Mouse (Mus musculus) T-cell, adult 2 months (primary cell): ENCODE measurements around the gene Myl12a.
A peak's percentile ranks its signal among the peaks of the same experiment; 100 is the strongest.

Experiments
- DNase-seq: peaks from one replicate; pipeline ENCODE4 v3.0.0; 2022; ENCODE audit warnings: low spot score

Gene Myl12a

DNA sequence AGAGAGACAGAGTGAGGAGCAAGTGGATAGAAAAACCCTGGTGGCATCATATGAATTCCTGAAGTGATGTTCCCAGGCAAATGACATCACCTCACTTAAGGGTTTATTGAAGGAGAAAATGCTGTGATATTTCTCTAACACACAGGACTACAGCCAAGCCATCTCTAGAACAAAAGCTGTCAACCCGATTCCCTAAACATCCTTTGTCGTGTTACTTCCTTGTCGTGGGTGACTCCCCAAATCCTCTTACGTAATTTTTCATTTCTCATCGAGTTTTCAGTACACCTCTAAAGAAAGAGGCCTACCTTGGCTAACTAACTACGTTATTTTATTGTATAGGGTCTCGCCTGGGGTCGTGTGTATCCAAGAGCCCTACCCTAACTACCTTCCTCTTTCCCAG, 13.2 kb downstream of the Myl12a start:
- DNase-seq, result no peak

DNA sequence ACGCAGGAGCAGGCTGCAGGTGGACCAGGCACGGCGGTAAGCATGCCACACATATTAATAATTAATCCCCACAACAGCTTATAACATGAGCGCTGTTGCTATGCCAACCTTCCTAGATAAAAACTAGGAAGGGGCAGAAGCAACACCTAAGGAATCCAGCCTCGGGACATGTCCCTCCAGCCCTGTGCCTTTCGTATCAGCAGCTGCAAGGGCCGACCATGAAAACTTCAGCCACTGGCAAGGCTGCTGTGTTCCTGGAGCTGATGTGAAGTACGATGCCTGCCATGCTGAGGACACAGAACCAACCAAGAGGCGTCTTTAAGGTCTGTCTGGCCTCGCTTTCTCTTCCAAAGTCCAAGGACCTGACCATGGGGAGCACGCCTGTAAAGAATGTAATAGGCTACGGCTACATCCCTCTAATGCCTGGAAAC, 14.3 kb downstream of the Myl12a start:
- DNase-seq, result no peak

- peak; percentile 47 for DNase-seq
These were observed 15.6 kb downstream of the Myl12a start for GRCm38 (mm10) chr17:70986831-70987660.

DNA sequence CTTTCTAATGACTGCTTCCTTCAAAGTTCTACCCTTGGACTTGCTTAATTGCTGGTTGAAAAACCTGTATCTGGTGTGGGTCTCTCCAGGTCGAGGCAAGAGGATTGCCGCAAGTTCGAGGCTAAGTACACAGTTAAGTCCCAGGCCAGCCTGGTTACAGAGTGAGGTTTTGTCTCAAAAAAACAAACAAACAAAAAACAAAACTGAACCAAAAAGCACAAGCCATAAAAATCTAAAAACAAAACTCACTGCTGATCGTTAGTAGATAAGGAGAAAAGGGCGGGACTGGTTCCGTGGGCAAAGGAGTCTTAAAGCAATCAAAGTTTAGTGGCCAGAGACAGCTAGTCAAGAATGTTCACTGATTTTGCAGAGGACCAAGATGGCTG, 16.3 kb downstream of the Myl12a start:
- no peak for DNase-seq

DNA sequence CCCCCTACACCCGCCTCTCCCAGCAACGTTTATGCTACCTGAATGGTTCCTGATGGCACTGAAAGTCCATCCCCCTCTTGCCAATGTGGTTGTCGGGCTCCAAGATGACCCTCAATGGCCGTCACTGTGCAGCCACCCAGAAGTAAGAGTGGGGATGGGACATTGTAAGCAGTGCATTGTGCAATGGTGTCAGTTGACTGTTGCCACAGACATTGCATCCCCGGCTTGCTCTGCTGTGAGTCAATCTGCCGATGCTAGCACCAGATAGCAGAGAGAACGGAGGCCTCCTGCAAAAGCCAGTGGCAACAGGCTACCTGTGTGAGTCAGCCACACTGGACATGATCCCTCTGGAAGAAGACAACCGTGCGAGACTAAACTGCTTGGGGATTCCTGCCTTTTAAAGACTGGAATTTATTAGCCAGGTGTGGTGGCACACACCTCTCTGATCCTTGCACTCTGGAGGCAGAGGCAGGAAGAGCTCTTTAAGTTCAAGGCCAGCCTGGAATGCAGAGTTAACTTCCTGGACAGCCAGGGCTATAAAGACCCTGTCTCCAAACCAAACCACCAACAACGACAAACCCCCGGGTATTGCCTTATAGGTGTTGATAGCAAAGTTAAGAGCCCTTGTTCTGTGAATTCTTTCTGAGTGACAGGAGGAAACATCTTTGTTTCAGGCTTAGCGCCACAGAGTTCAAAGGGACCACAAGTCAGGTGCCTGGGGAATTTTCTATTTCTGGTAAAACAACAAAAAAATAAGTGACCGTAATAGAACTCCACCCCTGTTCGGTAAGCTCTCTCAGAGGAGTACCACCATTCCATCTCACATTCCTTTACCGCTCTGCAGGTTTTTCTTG, 16.9 kb downstream of the Myl12a start:
- peak; percentile 76 for DNase-seq

DNA sequence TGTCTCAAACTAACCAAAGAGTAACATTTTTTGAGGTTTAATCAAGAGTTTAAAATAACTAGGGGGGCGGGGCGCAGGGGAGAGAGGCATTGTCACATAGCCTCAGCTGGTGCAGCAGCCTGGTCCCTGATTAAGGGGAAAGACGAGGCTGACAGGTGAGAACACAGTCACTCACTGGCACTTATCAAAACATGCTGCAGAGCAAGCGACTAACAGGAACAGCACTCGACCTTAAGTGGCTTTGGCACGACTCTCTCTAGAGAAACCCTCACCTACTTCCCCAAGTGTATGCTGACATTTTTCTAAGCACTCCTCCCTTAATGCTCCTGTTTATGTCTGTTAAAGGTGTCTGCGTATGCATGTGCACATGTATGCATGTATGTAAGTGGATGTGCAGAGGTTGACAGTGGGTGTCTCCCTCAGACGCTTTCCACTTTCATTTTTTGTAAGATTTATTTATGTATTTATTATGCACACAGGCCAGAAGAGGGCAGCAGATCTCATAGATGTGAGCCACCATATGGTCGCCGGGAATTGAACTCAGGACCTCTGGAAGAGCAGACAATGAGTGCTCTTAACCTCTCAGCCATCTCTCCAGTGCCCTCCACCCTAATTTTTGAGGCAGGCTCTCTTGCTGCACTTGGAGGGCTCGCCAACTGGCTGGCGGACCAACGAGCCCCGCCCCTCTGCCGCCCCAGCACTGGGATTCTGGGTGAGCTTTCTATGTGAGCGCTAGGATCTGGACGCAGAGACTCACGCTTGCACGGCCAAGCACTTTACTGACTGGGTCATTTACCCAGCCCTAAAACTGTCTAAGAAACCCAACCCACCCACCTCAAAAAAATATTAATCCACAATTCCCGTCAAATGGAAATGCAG, 23.1 kb downstream of the Myl12a start:
- no peak for DNase-seq

- DNase-seq, result no peak
These were observed 24.9 kb downstream of the Myl12a start for GRCm38 (mm10) chr17:70977799-70978198.

GRCm38 (mm10) chr17:70974065-70974464, 28.6 kb downstream of the Myl12a start:
- DNase-seq, result peak; percentile 68

GRCm38 (mm10) chr17:70973398-70973797, 29.3 kb downstream of the Myl12a start:
- peak; percentile 64 for DNase-seq

DNA sequence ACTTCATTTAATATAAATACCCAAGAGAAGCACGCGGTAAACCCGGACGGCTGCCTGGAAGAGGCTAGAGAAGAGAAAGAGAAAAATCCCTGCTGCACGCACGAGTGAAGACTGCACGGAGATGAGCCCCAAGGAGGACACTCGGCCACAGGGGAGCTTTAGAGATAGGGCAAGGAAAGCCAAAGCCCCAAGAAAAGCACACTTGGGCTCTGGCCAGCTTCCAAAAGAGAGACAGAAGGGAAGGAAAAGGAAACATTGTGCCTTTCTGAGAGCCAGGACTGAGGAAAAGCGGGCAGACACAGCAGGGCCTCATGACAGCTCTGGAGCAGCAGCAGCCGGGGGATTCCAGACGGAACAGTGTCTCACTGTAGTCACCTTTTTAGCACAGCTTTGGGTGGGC, 31.5 kb downstream of the Myl12a start:
- DNase-seq, result no peak

DNA sequence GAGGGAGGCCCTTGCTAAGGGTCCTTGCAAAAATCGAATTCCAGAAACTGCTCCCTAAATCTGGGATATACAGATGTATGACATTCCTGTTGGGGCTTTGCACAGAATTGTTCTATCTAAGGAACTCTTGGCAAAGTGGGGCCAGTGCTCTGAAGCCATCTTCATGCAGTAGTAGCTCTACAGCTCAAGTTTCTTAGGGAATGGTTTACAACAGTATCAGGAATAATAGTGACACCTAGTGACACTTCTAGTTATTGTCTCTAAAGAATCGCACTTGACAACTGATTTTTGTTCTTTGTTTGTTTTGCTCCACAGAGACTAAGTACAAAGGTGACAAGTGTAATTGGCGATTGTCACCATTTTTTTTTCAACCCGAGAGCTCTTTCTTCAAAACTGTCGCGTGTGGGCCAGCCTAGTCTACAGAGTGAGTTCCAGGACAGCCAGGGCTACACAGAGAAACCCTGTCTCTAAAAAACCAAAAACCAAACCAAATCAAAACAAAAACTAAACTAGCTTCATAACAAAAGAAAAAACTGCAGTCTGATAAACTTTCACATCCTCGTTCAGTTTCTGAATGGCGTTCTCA, 34.0 kb downstream of the Myl12a start:
- DNase-seq, result no peak

DNA sequence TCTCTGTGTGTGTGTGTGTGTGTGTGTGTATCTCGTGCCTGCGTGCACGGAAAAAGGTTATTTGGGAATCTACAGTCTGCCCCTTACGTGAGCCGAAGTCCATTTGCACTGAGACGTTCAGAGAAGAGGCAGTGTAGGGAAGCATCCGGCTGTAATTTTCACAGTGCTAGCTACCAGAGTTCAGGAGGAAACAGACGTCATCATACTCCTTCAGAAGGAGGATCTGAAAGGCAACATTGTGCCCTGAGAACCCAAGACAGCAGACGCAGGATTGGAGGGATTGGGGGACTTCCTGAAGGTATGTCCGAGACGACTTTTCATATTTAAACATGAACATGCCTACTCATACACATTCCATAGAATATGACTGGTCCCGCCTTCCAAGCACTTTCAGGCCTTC, 35.0 kb downstream of the Myl12a start:
- peak; percentile 24 for DNase-seq

GRCm38 (mm10) chr17:70967191-70967590, 35.5 kb downstream of the Myl12a start:
- no peak for DNase-seq

GRCm38 (mm10) chr17:70966126-70966525, 36.6 kb downstream of the Myl12a start:
- no peak for DNase-seq

- no peak for DNase-seq
These were observed 37.4 kb downstream of the Myl12a start for GRCm38 (mm10) chr17:70965281-70965680.

DNA sequence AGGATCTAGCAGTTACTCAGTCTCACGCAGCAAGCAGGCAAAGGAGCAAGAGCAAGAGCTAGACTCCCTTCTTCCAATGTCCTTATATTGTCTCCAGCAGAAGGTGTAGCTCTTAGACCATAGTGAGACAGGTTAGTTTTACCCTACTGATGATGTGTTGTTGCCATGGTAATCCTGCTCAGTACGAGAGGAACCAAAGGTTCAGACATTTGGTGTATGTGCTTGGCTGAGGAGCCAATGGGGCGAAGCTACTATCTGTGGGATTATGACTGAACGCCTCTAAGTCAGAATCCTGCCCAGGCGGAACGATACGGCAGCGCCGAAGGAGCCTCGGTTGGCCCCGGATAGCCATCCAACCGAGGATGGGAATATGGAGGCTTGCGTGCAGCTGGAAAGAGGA, 39.1 kb downstream of the Myl12a start:
- DNase-seq, result peak; percentile 93

DNA sequence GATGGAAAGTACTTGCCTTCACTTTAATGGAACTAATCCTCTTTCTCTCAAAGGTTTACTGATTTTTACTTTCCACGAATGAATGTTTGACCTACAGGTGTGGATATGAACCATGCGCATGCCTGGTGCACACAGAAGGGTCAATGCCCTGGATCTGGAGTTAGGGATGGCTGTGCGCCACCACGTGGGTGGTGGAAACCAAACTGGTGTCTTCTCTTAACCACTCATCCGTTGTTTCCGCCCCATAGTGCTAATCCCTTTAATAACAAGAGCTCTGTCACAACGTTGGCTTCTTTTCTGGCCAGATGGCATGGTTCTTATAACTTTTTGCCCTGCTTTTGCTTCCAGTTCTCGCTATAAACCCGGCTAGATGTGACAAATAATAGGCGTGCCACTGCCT, 51.4 kb downstream of the Myl12a start:
- DNase-seq, result no peak

GRCm38 (mm10) chr17:70949171-70949570, 53.5 kb downstream of the Myl12a start:
- no peak for DNase-seq

DNA sequence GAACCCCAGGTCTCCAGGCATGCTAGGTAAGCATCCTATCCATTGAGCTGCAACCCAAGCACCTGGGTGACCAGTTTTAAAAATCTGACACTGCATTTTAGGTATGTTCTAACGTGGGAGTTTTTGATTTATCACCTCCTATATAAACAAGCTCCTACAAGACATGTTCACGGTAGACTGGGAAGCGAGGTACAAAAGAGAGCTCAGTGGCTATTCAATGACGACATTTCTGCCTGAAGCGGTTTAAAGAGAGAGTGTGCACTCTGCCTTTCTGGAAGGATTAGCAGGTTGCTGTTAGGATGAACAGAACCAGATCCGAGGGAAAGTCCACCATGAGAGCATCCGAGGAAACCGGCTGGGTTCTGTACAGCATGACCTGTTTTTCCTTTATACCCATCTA, 54.0 kb downstream of the Myl12a start:
- no peak for DNase-seq

DNA sequence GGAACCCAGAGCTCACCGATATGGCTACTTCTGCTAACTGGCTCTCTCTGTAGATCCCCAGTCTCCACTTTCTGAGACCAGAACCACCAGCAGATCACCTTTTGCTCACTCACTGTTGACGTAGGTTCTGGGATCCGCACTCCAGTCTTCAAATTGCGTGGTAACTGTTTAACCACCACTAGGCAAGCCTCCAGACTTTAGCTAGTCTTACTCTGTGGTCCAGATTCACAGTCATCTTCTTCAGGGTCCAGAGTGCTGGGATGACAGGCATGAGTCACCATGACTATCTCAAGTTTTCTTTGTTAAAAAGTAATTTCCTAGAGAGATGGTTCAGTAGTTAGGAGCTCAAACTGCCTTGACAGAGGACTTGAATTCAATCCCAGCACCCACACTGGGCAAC, 58.9 kb downstream of the Myl12a start:
- no peak for DNase-seq
